Mouse (Mus musculus): Measurements from ENCODE around the gene Csnk2a2. TPM values are rescaled to one million over a fixed set of nuclear protein-coding genes. Genes with fewer than 3 reads are reported as not detected.

Gene Csnk2a2
- total RNA-seq, 2 experiments from 2014 or later = 51.4 to 52.8 TPM

GRCm38 (mm10) chr8:95426781-95427281 lies 63.0 kb downstream of the Csnk2a2 start:
- no peak for DNase-seq (ENCODE audit: low spot score in 2 of 2)

DNA sequence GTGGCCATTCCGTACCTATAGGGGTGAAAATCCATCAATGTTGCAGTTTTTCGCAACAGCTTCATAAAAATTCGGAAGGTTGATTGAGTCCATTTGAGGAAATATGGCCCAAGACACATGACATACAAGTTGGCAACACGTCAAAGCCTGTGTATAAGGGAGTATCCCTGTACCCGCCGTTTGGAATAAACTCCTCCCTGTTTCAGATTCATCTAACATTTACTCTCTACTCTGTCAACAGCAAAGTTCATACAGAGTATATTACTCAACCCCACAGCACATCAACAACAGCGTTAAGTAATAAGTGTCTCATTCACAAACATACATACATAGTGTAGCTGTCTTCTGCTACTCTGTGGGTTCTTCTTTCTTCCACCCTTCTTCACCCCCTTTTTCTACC lies 65.2 kb downstream of the Csnk2a2 start:
- DNase-seq (ENCODE audit: low spot score in 2 of 2) = no peak

DNA sequence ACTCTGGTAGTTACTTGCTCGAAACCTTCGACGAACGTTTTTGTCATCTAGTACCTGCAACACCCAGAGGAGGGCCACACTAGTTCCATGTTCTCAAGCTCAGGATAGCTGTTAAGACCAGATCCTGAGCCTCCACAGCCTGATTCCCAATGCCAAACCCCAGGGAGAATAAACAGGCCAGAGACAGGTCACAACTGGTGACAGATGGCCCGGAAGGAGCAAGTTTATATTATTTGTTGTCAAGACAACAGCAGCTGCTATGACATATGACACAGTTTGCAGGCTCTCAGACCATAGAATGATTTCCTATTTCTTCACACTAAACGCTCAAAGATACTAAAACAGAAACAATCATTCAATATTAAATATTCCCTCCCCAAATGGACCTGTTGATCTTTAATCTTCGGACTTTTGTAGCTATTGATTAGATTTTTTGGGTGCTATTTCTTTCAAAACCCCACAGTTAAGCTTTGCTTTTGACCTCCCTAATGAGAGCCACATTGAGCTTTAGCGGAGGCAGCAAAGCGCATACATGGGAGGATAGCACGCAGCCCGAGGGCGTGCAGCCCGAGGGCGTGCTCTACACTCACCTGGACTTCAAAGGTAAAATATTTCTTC lies 67.5 kb downstream of the Csnk2a2 start:
- DNase-seq (ENCODE audit: low spot score in 2 of 2) = no peak

GRCm38 (mm10) chr8:95411309-95411972 lies 78.4 kb downstream of the Csnk2a2 start:
- DNase-seq (ENCODE audit: low spot score in 2 of 2) = peak in 1 of 2 experiments; percentile 40

DNA sequence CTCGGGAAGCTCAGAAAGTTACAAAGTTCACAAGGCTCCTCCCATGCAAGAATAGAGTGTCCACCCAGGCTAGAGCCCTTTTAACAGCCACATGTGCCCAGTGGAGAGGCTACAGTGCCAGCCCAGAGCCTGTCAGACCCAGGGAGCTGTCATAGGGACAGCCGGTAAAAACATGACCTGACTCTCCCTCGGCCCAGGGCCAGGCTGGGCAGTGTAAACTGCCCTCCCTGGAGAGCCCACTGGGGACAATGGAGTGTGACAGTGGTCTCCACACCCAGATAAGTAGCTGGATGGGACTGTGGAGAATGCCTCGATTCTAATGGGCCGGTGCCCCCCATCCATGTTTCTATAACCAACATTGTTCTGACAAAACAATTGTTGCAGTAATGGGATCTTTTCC lies 80.3 kb downstream of the Csnk2a2 start:
- DNase-seq (ENCODE audit: low spot score in 2 of 2) = no peak

DNA sequence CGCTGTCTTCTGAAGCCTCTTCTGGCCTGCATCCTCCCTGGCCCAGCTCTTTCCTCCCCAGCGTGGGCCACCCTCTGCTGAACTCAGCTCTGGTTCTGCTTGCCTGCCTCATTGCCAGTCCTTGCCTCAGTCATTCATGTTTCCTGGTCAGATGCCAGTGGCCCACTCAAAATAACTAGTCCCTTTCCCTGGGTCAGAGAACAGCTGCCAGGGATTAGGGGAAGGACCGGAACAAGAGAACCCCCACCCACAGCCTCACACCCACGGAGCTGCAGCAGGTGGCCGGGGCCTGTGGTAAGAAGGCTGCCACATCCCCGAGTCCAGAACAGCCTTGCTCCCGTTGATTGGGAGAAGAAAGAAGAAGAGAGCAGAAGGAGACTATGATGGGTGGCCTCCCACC lies 88.7 kb downstream of the Csnk2a2 start:
- DNase-seq (ENCODE audit: low spot score in 2 of 2) = no peak

DNA sequence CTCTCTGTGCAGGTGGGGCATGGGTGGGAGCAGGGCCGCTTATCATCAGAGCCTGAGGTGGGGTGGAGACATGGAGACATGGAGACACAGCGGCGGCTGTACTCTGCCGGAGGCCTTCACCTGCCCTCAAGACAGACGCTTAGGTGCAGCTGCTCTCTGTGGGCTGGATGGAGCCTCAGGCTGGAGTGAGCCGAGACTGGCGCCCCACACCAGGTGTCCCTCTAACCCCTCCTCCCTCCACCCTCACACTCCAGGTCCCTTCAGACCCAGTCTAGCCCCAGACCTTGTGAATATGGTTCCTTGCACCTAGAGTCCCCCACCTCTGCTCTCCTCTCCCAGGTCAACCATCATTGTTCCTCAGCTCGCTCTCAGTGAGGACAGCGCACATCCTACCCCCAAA lies 90.7 kb downstream of the Csnk2a2 start:
- DNase-seq (ENCODE audit: low spot score in 2 of 2) = no peak

GRCm38 (mm10) chr8:95397201-95397600 lies 92.6 kb downstream of the Csnk2a2 start:
- no peak for DNase-seq (ENCODE audit: low spot score in 2 of 2)

DNA sequence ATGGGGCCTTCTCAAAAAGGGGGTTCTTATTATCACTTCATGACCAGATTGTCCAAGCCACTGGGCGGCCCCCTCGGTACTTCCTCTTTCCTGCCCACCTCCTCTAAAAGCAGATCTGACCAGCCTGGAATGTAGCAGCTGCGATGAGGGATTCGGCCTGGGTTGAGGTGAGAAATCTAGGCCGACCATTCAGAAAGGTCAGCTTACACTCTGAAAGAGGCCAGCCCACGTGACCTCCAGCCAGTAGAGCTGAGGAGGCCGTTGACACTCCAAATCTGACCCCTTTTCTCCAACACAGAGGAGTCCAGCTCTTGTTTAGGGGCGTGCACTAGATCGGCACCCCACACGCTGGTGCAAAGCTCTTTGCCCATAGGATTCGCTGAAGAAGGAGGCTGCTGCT lies 93.1 kb downstream of the Csnk2a2 start:
- no peak for DNase-seq (ENCODE audit: low spot score in 2 of 2)

Other genes starting within 250 kb of the Csnk2a2 start
- 1 to 10 TPM; 1.3 to 1.5 TPM for gene Cngb1, start 183.5 kb downstream of the Csnk2a2 start, total RNA-seq (2021)
- gene Tepp, start 179.5 kb downstream of the Csnk2a2 start, total RNA-seq (2021) = not detected
- 10 to 100 TPM; 11.8 to 12.6 TPM for gene Zfp319, start 158.1 kb downstream of the Csnk2a2 start, total RNA-seq (2021)
- 10 to 100 TPM; 17.9 to 22.2 TPM for gene Usb1, start 157.8 kb downstream of the Csnk2a2 start, total RNA-seq (2021)
- 10 to 100 TPM; 51.0 to 54.5 TPM for gene Mmp15, start 137.8 kb downstream of the Csnk2a2 start, total RNA-seq (2021)
- gene Cfap20, start 55.2 kb downstream of the Csnk2a2 start, total RNA-seq (2021) = 10 to 100 TPM; 31.5 to 38.3 TPM
- under 1 TPM in 1 of 2 experiments, not detected in 1; 0.41 TPM for gene Ccdc113, start 44.0 kb upstream of the Csnk2a2 start, total RNA-seq (2021)
- gene Prss54, start 86.3 kb upstream of the Csnk2a2 start, total RNA-seq (2021) = not detected
- 1 to 10 TPM; 2.7 to 3.3 TPM for gene Gins3, start 143.4 kb upstream of the Csnk2a2 start, total RNA-seq (2021)
- gene Ndrg4, start 186.9 kb upstream of the Csnk2a2 start, total RNA-seq (2021) = 10 to 100 TPM; 13.8 to 18.5 TPM
- gene Setd6, start 225.8 kb upstream of the Csnk2a2 start, total RNA-seq (2021) = 1 to 10 TPM; 8.1 to 8.3 TPM